Mouse (Mus musculus) heart, embryonic 11.5 days (tissue): ENCODE data around the gene Lce1f. TPM values are rescaled to one million over a fixed set of nuclear protein-coding genes. Genes with fewer than 3 reads are reported as not detected.
"Not testable (repeated sequence)": the region's sequence is repeated elsewhere in the genome, so short reads cannot be mapped to it uniquely, and the experiment has no call there.

Experiments used
- ATAC-seq: fragments of 200-750 bp; cut with Nextera tagmentation; replicated peaks from 2 replicates; pipeline ENCODE4 v1.8.0; 2017; ENCODE audit warnings: moderate library complexity; ENCODE audit not compliant: insufficient number of reproducible peaks, low FRiP score, low TSS enrichment
- H3K27ac ChIP-seq: fragments of 300-500 bp; sonication (generic); 2 replicates; pipeline ENCODE4 v1.5.1; 2014; ENCODE audit warnings: mild to moderate bottlenecking, low read depth, low read length
- H3K27me3 ChIP-seq: fragments of 300-500 bp; sonication (generic); 2 replicates; pipeline ENCODE4 v1.6.1; 2014; ENCODE audit warnings: mild to moderate bottlenecking, low read length, mixed read lengths; ENCODE audit not compliant: control insufficient read depth, insufficient read depth
- H3K36me3 ChIP-seq: fragments of 300-500 bp; sonication (generic); 2 replicates; pipeline ENCODE4 v1.6.1; 2014; ENCODE audit warnings: mild to moderate bottlenecking, low read length, moderate library complexity, mixed read lengths; ENCODE audit not compliant: control insufficient read depth, insufficient read depth
- H3K4me1 ChIP-seq: fragments of 300-500 bp; sonication (generic); 2 replicates; pipeline ENCODE4 v1.6.1; 2014; ENCODE audit warnings: low read length; ENCODE audit not compliant: control insufficient read depth, insufficient read depth
- H3K4me2 ChIP-seq: fragments of 300-500 bp; sonication (generic); 2 replicates; pipeline ENCODE4 v1.6.1; 2014; ENCODE audit warnings: mild to moderate bottlenecking, moderate library complexity
- H3K4me3 ChIP-seq: fragments of 300-500 bp; sonication (generic); 2 replicates; pipeline ENCODE4 v1.5.1; 2014; ENCODE audit warnings: low read depth, low read length
- H3K9ac ChIP-seq: fragments of 300-500 bp; sonication (generic); 2 replicates; pipeline ENCODE4 v1.6.1; 2014; ENCODE audit warnings: mild to moderate bottlenecking, low read depth, low read length, moderate library complexity
- H3K9me3 ChIP-seq: fragments of 300-500 bp; sonication (generic); replicated peaks from 2 replicates; pipeline ENCODE4 v1.6.1; 2016; ENCODE audit warnings: low read length; ENCODE audit not compliant: control insufficient read depth
- WGBS: fragments of 180-500 bp; shearing (Covaris S2); extraction: QIAGEN DNeasy Blood & Tissue Kit; methylation state at CpG from one replicate; pipeline ENCODE4 v1.1.7; 2014; ENCODE audit not compliant: insufficient replicate concordance; 5-methylcytosine and 5-hydroxymethylcytosine counted together
- polyA plus RNA-seq: library from polyadenylated mRNA; unstranded; fragments of >200 nt; fragmentation: Nextera tagmentation; extraction: Ambion mirVana; gene quantifications from 2 replicates; pipeline ENCODE4 v1.2.1, GENCODE M21; 2014

The Lce1f gene
- polyA plus RNA-seq, 1 experiment from 2014 or later, result not detected

DNA sequence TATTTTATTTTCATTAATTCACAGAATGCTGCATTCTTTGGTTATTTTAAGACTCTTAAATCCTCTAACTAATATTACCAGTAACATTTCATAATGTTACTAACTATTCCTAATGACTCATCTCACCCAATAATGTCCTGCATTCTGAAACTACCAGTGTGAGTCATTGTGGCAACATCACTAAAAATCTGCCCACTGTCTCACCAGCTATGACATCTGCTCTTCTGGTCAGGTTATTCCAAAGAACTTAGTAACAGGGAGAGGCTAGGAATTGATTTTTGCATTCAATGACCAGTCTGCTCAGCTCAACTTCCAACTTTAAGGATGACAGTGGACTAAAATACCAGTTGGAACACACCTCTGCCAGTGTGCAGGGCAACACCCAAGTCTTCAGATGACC, 28.5 kb downstream of the Lce1f start:
- H3K4me1 ChIP-seq, result no peaks in the 10 kb centered on the region
- no peak for ATAC-seq
- no peaks in the 10 kb centered on the region for H3K36me3 ChIP-seq

DNA sequence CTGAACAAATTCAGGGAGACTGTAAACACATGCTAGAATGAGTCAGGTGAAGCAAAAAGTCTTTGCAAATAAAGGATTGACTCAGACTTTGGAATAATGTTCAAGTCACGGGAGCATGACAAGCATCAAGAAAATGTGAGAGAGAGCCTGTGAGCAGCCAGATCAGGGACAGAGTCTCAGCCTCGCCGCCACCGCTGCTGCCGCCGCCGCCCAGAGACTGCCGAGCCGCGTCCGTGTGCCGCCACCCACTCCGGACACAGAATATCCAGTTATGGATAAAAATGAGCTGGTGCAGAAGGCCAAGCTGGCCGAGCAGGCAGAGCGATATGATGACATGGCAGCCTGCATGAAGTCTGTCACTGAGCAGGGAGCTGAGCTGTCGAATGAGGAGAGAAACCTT, 31.0 kb downstream of the Lce1f start:
- ATAC-seq, H3K4me2 ChIP-seq, H3K27me3 ChIP-seq, H3K9me3 ChIP-seq, H3K4me1 ChIP-seq, H3K36me3 ChIP-seq, H3K9ac ChIP-seq, H3K4me3 ChIP-seq, H3K27ac ChIP-seq: not testable (repeated sequence)
- WGBS, result 77% methylated on average over 16 of the region's 16 CpGs

More for the DNA sequence above, 28.5 kb downstream of the Lce1f start:
- Histone ChIP-seq H3K4me2 (no peak overlapping the region), H3K9me3 (no peaks in the 10 kb centered on the region), H3K27me3 (no peaks in the 10 kb centered on the region), H3K9ac (no peak overlapping the region), H3K4me3 (no peak overlapping the region), H3K27ac (no peak overlapping the region)

- no peaks in the 10 kb centered on the region for H3K27me3 ChIP-seq
- ATAC-seq, result no peak
- no peak within 1 kb of the TSS for H3K9ac ChIP-seq
- H3K4me3 ChIP-seq, result no peak within 1 kb of the TSS
- no peaks in the 10 kb centered on the region for H3K9me3 ChIP-seq
- no peaks in the 10 kb centered on the region for H3K36me3 ChIP-seq
- H3K4me2 ChIP-seq, result no peak within 1 kb of the TSS
- no peaks in the 10 kb centered on the region for H3K4me1 ChIP-seq
- 59% methylated on average over 2 of the region's 2 CpGs for WGBS
- no peak within 1 kb of the TSS for H3K27ac ChIP-seq
Observed at GRCm38 (mm10) chr3:92687110-92687509, 33.0 kb downstream of the Lce1f start, which contains the start of gene Lce1d. Lce1d (minus strand) TSS chr3:92687210.

DNA sequence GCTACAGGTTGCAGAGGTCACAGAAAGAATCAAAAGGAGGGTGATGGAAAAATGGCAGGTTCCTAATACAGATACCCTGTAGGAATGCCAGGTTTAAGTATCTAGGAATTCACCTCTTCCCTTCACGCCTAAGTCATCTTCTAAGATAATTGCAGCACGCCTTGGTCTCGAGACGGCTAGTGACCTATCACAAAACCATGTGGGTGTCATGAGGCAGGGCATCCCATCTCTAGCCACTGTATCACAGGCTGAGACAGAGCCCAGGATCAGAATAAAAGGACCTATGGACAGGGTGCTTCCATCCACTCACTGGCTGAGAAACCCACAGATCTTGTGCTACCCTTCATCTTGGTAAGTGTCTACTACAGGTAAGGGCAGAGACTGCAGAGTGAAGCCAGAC, 41.2 kb downstream of the Lce1f start, which contains the start of gene Lce1c:
TSS of gene Lce1c (plus strand) at position 301 of the 400 bp plus-strand sequence.
- Histone ChIP-seq H3K9ac (no peak within 1 kb of the TSS), H3K9me3 (no peaks in the 10 kb centered on the region), H3K4me2 (no peak within 1 kb of the TSS), H3K27ac (no peak within 1 kb of the TSS), H3K4me3 (no peak within 1 kb of the TSS), H3K27me3 (no peaks in the 10 kb centered on the region), H3K4me1 (no peaks in the 10 kb centered on the region), H3K36me3 (no peaks in the 10 kb centered on the region)
- 80% methylated on average over 4 of the region's 4 CpGs for WGBS
- no peak for ATAC-seq

GRCm38 (mm10) chr3:92670215-92670614, 49.9 kb downstream of the Lce1f start, which contains the start of gene Lce1a2:
Lce1a2 (minus strand) TSS chr3:92670315.
- no peak within 1 kb of the TSS for H3K9ac ChIP-seq
- no peaks in the 10 kb centered on the region for H3K4me1 ChIP-seq
- H3K4me2 ChIP-seq, result no peak within 1 kb of the TSS
- no peaks in the 10 kb centered on the region for H3K27me3 ChIP-seq
- H3K27ac ChIP-seq, result no peak within 1 kb of the TSS
- no peaks in the 10 kb centered on the region for H3K9me3 ChIP-seq
- no peak within 1 kb of the TSS for H3K4me3 ChIP-seq
- no peak for ATAC-seq
- H3K36me3 ChIP-seq, result no peaks in the 10 kb centered on the region

Other genes with a start within 250 kb of the Lce1f start
- gene Sprr1a, start 234.5 kb downstream of the Lce1f start, polyA plus RNA-seq, result 0.48 and 0.74 TPM in 2 replicates
- not detected in 2 replicates for gene Sprr4, start 219.9 kb downstream of the Lce1f start, polyA plus RNA-seq
- gene 2310046K23Rik, start 185.8 kb downstream of the Lce1f start, polyA plus RNA-seq, result not detected in 2 replicates
- not detected in 2 replicates for gene Ivl, start 146.6 kb downstream of the Lce1f start, polyA plus RNA-seq
- gene Smcp, start 131.4 kb downstream of the Lce1f start, polyA plus RNA-seq, result not detected in 2 replicates
- not detected in 2 replicates for gene 2210017I01Rik, start 112.9 kb downstream of the Lce1f start, polyA plus RNA-seq
- gene Lce6a, start 98.7 kb downstream of the Lce1f start, polyA plus RNA-seq, result not detected in 2 replicates
- gene Lce1a1, start 72.0 kb downstream of the Lce1f start, polyA plus RNA-seq, result not detected in 2 replicates
- gene Lce1b, start 63.4 kb downstream of the Lce1f start, polyA plus RNA-seq, result not detected in 2 replicates
- not detected in 2 replicates for gene Lce1a2, start 50.0 kb downstream of the Lce1f start, polyA plus RNA-seq
- not detected in 2 replicates for gene Lce1c, start 41.1 kb downstream of the Lce1f start, polyA plus RNA-seq
- gene Lce1d, start 33.1 kb downstream of the Lce1f start, polyA plus RNA-seq, result not detected in 2 replicates
- gene Lce1e, start 11.3 kb downstream of the Lce1f start, polyA plus RNA-seq, result not detected in 2 replicates
- gene Gm38119, start 18.7 kb upstream of the Lce1f start, polyA plus RNA-seq, result not detected in 2 replicates
- not detected in 2 replicates for gene Lce1g, start 32.0 kb upstream of the Lce1f start, polyA plus RNA-seq
- gene Lce1h, start 44.7 kb upstream of the Lce1f start, polyA plus RNA-seq, result not detected in 2 replicates
- not detected in 2 replicates for gene Lce1i, start 58.5 kb upstream of the Lce1f start, polyA plus RNA-seq
- not detected in 2 replicates for gene Lce1j, start 70.2 kb upstream of the Lce1f start, polyA plus RNA-seq
- not detected in 2 replicates for gene Lce1k, start 87.5 kb upstream of the Lce1f start, polyA plus RNA-seq
- not detected in 2 replicates for gene Kprp, start 106.9 kb upstream of the Lce1f start, polyA plus RNA-seq
- gene Lce1l, start 130.9 kb upstream of the Lce1f start, polyA plus RNA-seq, result not detected in 2 replicates
- not detected in 2 replicates for gene 2310050C09Rik, start 149.9 kb upstream of the Lce1f start, polyA plus RNA-seq
- gene Lce3a, start 205.9 kb upstream of the Lce1f start, polyA plus RNA-seq, result not detected in 2 replicates
- gene Lce3b, start 212.6 kb upstream of the Lce1f start, polyA plus RNA-seq, result not detected in 2 replicates
- gene Lce3c, start 224.1 kb upstream of the Lce1f start, polyA plus RNA-seq, result not detected in 2 replicates
- not detected in 2 replicates for gene Lce3d, start 237.0 kb upstream of the Lce1f start, polyA plus RNA-seq
- not detected in 2 replicates for gene Lce3e, start 246.7 kb upstream of the Lce1f start, polyA plus RNA-seq